In the genomic region with DNA sequence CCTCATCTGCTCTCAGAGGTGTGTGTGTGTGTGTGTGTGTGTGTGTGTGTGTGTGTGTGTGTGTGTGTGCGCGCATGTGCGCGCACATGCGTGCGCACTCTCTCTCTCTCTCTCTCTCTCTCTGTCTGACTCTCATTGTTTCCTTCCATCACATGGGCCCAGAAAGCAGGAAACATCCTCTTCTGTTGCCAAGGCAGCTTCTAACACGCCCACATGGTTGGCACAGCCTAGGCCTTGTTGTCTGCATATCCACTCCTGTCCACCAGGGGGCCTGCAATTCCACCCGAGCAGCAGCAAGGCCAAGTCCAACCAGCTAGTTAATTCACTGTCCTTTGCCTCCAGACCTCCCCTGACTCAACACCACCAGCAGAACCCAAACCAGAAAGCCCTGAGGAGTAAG, we compare ENCODE assay signal across 8 mouse cellular contexts. TPM values are rescaled to one million over a fixed set of nuclear protein-coding genes. Genes with fewer than 3 reads are reported as not detected.
DNase-seq lines count a peak whose midpoint lies in the region; ATAC-seq and TF ChIP-seq lines count a peak whose summit lies in the region.

No protein-coding gene starts in this region.

- ATAC-seq in erythroblast, adult 5-6 weeks (replicated peaks; ENCODE audit: low FRiP score, poor library complexity, severe bottlenecking), result peak; percentile 65
- no peak for ATAC-seq in kidney, embryonic 15.5 days (replicated peaks; ENCODE audit: low FRiP score)

- H3K36me3 ChIP-seq in heart, embryonic 10.5 days, result peaks cover 33% of the 10 kb centered on the region
- peaks cover 40% of the 10 kb centered on the region for H3K36me3 ChIP-seq in kidney, embryonic 15.5 days
- peaks cover 3% of the 10 kb centered on the region for H3K36me3 ChIP-seq in myocyte (ENCODE audit: control insufficient read depth, insufficient read depth)
- peaks cover 6% of the 10 kb centered on the region; the same call in 1 of the 2 replicates for H3K36me3 ChIP-seq in splenic B cell, adult 2 months (ENCODE audit: control insufficient read depth, insufficient read depth, low read length, poor library complexity, severe bottlenecking)

- no peak overlapping the region for H3K27ac ChIP-seq in bone marrow macrophage, adult 2 months (ENCODE audit: insufficient read depth, low read depth, low read length)
- H3K27ac ChIP-seq in heart, embryonic 10.5 days, result no peak overlapping the region; the same call in 1 of the 2 replicates
- no peak overlapping the region for H3K27ac ChIP-seq in kidney, embryonic 15.5 days

- H3K4me1 ChIP-seq in bone marrow macrophage, adult 2 months (ENCODE audit: control insufficient read depth, insufficient read depth, low read length), result peaks cover 26% of the 10 kb centered on the region
- peaks cover 58% of the 10 kb centered on the region for H3K4me1 ChIP-seq in heart, embryonic 10.5 days
- H3K4me1 ChIP-seq in kidney, embryonic 15.5 days, result peaks cover 64% of the 10 kb centered on the region

- no peak overlapping the region for H3ac ChIP-seq in myocyte (ENCODE audit: control insufficient read depth, insufficient read length)

- peak overlapping the region; percentile 94 for H3K4me2 ChIP-seq in kidney, embryonic 15.5 days
- peak overlapping the region; percentile 69 for H3K4me2 ChIP-seq in myocyte (ENCODE audit: low read depth)

- TF ChIP-seq POLR2A in bone marrow macrophage, adult 2 months (IDR thresholded peaks at IDR 0.05; ENCODE audit: borderline replicate concordance, low read depth, low read length), result no peak
- TF ChIP-seq POLR2A in myocyte (IDR thresholded peaks at IDR 0.05; ENCODE audit: insufficient read length, low read depth), result peak; percentile 17

- 42% methylated on average over 8 of the region's 8 CpGs for WGBS in heart, embryonic 10.5 days
- WGBS in kidney, embryonic 15.5 days, result 38% methylated on average over 8 of the region's 8 CpGs

- no peaks in the 10 kb centered on the region for H3K9me3 ChIP-seq in heart, embryonic 10.5 days
- no peaks in the 10 kb centered on the region for H3K9me3 ChIP-seq in kidney, embryonic 15.5 days (replicated peaks)

- H3K4me3 ChIP-seq in bone marrow macrophage, adult 2 months (ENCODE audit: insufficient read depth, low read length), result no peak overlapping the region
- H3K4me3 ChIP-seq in heart, embryonic 10.5 days, result 0 out of 2 replicates have a peak overlapping the region, but pooled peaks have one; percentile 19
- H3K4me3 ChIP-seq in kidney, embryonic 15.5 days (replicated peaks), result peak overlapping the region; percentile 78
- H3K4me3 ChIP-seq in myocyte, result peak overlapping the region; percentile 36

- peak; percentile 93 to 94 for DNase-seq in B cell, adult 2 months
- DNase-seq in heart, embryonic 10.5 days (ENCODE audit: low spot score), result peak; percentile 94
- DNase-seq in liver, result peak; percentile 86
- DNase-seq in splenic B cell, adult 2 months (ENCODE audit: low read depth, low spot score), result peak; percentile 94

- TF ChIP-seq CTCF in bone marrow macrophage, adult 2 months (IDR thresholded peaks at IDR 0.05; ENCODE audit: low read depth, low read length), result peak; percentile 91

- H3K9ac ChIP-seq in kidney, embryonic 15.5 days, result no peak overlapping the region

- peaks cover 27% of the 10 kb centered on the region for H3K79me2 ChIP-seq in myocyte (ENCODE audit: control insufficient read depth, insufficient read depth)

- peaks cover 7% of the 10 kb centered on the region; the same call in 1 of the 2 replicates for H3K27me3 ChIP-seq in heart, embryonic 10.5 days (ENCODE audit: insufficient read depth, poor library complexity, severe bottlenecking)
- no peaks in the 10 kb centered on the region for H3K27me3 ChIP-seq in kidney, embryonic 15.5 days
- no peaks in the 10 kb centered on the region for H3K27me3 ChIP-seq in myocyte (ENCODE audit: control insufficient read depth, insufficient read depth, insufficient read length)
- no peaks in the 10 kb centered on the region for H3K27me3 ChIP-seq in splenic B cell, adult 2 months (ENCODE audit: control insufficient read depth, insufficient read depth, low read length, poor library complexity, severe bottlenecking)

TF ChIP-seq in myocyte, 11 proteins besides CTCF, POLR2A, EP300 and RAD21:
- TF ChIP-seq TCF12 (IDR thresholded peaks at IDR 0.05; ENCODE audit: insufficient read depth, poor library complexity, severe bottlenecking) (no peak), POLR2AphosphoS2 (IDR thresholded peaks at IDR 0.05; ENCODE audit: insufficient read length, low read depth) (peak; percentile 43), USF1 (IDR thresholded peaks at IDR 0.05; ENCODE audit: low read depth) (no peak), REST (IDR thresholded peaks at IDR 0.05; ENCODE audit: insufficient read depth, insufficient read length) (no peak)

RNA-seq across cellular contexts. Expression of gene Mxd3, which starts 2.0 kb away (rescaled TPM):
- polyA plus RNA-seq in bone marrow macrophage, adult 2 months (2012; ENCODE audit: insufficient read depth, insufficient read length, missing spikeins), result 8.6 and 8.8 TPM in 2 replicates
- total RNA-seq in erythroblast, adult 5-6 weeks (2015; ENCODE audit: low replicate concordance), result 14.2 and 15.0 TPM in 2 replicates
- total RNA-seq in erythroblast, adult 5-6 weeks (2017; ENCODE audit: low replicate concordance), result 20.1 and 28.7 TPM in 2 replicates
- 14.3 and 15.0 TPM in 2 replicates for polyA plus RNA-seq in heart, embryonic 10.5 days (2016; fragmentation: Nextera tagmentation; extraction: Ambion mirVana)
- polyA plus RNA-seq in kidney, embryonic 15.5 days (2015; fragmentation: Nextera tagmentation; extraction: Ambion mirVana), result 26.8 and 31.0 TPM in 2 replicates
- polyA plus RNA-seq in myocyte (2012; fragmentation: generic; extraction: Trizol), result 17.0 TPM

RNA-seq across cellular contexts. Expression of gene Rab24, which starts 5.9 kb away (rescaled TPM):
- polyA plus RNA-seq in bone marrow macrophage, adult 2 months (2012; ENCODE audit: insufficient read depth, insufficient read length, missing spikeins), result 75.6 and 91.3 TPM in 2 replicates
- total RNA-seq in erythroblast, adult 5-6 weeks (2015; ENCODE audit: low replicate concordance), result 44.1 and 62.1 TPM in 2 replicates
- 12.9 and 19.2 TPM in 2 replicates for total RNA-seq in erythroblast, adult 5-6 weeks (2017; ENCODE audit: low replicate concordance)
- polyA plus RNA-seq in heart, embryonic 10.5 days (2016; fragmentation: Nextera tagmentation; extraction: Ambion mirVana), result 57.4 and 76.2 TPM in 2 replicates
- polyA plus RNA-seq in kidney, embryonic 15.5 days (2015; fragmentation: Nextera tagmentation; extraction: Ambion mirVana), result 81.9 and 87.7 TPM in 2 replicates
- polyA plus RNA-seq in myocyte (2012; fragmentation: generic; extraction: Trizol), result 59.8 TPM

RNA-seq across cellular contexts. Expression of gene Prelid1, which starts 7.3 kb away (rescaled TPM):
- 283 TPM in 2 replicates for polyA plus RNA-seq in bone marrow macrophage, adult 2 months (2012; ENCODE audit: insufficient read depth, insufficient read length, missing spikeins)
- 130 and 134 TPM in 2 replicates for total RNA-seq in erythroblast, adult 5-6 weeks (2015; ENCODE audit: low replicate concordance)
- total RNA-seq in erythroblast, adult 5-6 weeks (2017; ENCODE audit: low replicate concordance), result 36.8 and 38.1 TPM in 2 replicates
- polyA plus RNA-seq in heart, embryonic 10.5 days (2016; fragmentation: Nextera tagmentation; extraction: Ambion mirVana), result 478 and 538 TPM in 2 replicates
- 439 and 464 TPM in 2 replicates for polyA plus RNA-seq in kidney, embryonic 15.5 days (2015; fragmentation: Nextera tagmentation; extraction: Ambion mirVana)
- polyA plus RNA-seq in myocyte (2012; fragmentation: generic; extraction: Trizol), result 365 TPM

RNA-seq across cellular contexts. Expression of gene Lman2, which starts 35.0 kb away (rescaled TPM):
- 94.1 and 94.6 TPM in 2 replicates for polyA plus RNA-seq in bone marrow macrophage, adult 2 months (2012; ENCODE audit: insufficient read depth, insufficient read length, missing spikeins)
- total RNA-seq in erythroblast, adult 5-6 weeks (2015; ENCODE audit: low replicate concordance), result 19.6 and 20.2 TPM in 2 replicates
- total RNA-seq in erythroblast, adult 5-6 weeks (2017; ENCODE audit: low replicate concordance), result 31.8 and 33.4 TPM in 2 replicates
- polyA plus RNA-seq in heart, embryonic 10.5 days (2016; fragmentation: Nextera tagmentation; extraction: Ambion mirVana), result 114 and 117 TPM in 2 replicates
- polyA plus RNA-seq in kidney, embryonic 15.5 days (2015; fragmentation: Nextera tagmentation; extraction: Ambion mirVana), result 115 and 118 TPM in 2 replicates
- polyA plus RNA-seq in myocyte (2012; fragmentation: generic; extraction: Trizol), result 84.7 TPM

RNA-seq across cellular contexts. Expression of gene Rgs14, which starts 41.9 kb away (rescaled TPM):
- 34.7 and 39.1 TPM in 2 replicates for polyA plus RNA-seq in bone marrow macrophage, adult 2 months (2012; ENCODE audit: insufficient read depth, insufficient read length, missing spikeins)
- total RNA-seq in erythroblast, adult 5-6 weeks (2015; ENCODE audit: low replicate concordance), result 9.0 and 14.2 TPM in 2 replicates
- total RNA-seq in erythroblast, adult 5-6 weeks (2017; ENCODE audit: low replicate concordance), result 7.8 and 7.9 TPM in 2 replicates
- 0.18 and 0.68 TPM in 2 replicates for polyA plus RNA-seq in heart, embryonic 10.5 days (2016; fragmentation: Nextera tagmentation; extraction: Ambion mirVana)
- 1.1 and 1.3 TPM in 2 replicates for polyA plus RNA-seq in kidney, embryonic 15.5 days (2015; fragmentation: Nextera tagmentation; extraction: Ambion mirVana)
- polyA plus RNA-seq in myocyte (2012; fragmentation: generic; extraction: Trizol), result 2.3 TPM
